Mouse (Mus musculus) urinary bladder, postnatal 14 days (tissue): ENCODE data around the gene Olfr92.

Experiments
- DNase-seq: peaks from one replicate; pipeline ENCODE4 v3.0.0; 2021; ENCODE audit warnings: low spot score

The Olfr92 gene

DNA sequence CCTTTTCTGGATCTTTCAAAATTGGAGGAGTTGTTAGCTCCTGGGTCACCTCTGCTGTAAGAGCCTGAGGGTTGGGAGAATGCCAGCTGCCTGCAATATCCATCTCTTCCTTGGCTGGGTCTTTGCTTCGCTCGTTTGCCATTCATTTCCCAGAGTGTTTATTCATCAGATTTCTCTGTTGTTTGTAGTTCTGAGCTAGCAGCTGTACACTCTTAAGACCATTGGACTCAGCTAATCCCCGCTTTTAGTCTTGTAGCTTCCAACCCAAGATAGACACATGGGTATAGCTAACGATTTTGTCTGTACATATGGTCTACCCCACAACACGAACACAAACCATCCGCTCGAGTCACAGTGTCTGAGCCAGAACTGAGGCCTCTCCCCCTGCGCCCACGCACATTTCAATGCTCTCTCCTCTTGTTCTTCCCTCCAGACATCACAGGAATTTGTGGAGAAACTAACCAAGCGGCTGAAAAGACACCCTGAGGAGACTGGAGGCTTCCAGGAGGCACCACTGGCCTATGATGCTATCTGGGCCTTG, 57.7 kb downstream of the Olfr92 start:
- DNase-seq: no peak

DNA sequence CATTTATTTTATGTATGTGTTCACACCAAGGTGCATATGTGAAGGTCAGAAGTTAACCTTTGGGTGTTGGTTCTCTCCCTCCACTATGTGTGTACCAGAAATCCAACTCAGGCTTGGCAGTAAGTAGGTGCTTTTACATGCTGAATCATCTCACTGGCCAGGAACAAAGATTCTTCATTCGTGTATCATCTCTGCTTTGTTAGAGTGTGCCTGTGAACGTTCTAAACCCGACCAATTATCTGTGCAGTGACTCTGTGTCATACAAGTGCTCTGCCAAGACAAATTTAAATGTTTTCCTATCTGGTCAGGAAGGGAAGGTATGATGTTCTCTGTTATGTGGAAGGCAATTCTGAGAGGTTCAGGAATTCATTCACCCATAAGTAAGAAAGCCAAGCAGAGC, 58.5 kb downstream of the Olfr92 start:
- DNase-seq: no peak
